Mouse (Mus musculus): ENCODE measurements around the gene Krtap17-1. TPM values are rescaled to one million over a fixed set of nuclear protein-coding genes. Genes with fewer than 3 reads are reported as not detected.

Krtap17-1 gene
- polyA plus RNA-seq (2012; rRNA removed) = 0.23 TPM in 1 of 2 replicates, not detected in the other

DNA sequence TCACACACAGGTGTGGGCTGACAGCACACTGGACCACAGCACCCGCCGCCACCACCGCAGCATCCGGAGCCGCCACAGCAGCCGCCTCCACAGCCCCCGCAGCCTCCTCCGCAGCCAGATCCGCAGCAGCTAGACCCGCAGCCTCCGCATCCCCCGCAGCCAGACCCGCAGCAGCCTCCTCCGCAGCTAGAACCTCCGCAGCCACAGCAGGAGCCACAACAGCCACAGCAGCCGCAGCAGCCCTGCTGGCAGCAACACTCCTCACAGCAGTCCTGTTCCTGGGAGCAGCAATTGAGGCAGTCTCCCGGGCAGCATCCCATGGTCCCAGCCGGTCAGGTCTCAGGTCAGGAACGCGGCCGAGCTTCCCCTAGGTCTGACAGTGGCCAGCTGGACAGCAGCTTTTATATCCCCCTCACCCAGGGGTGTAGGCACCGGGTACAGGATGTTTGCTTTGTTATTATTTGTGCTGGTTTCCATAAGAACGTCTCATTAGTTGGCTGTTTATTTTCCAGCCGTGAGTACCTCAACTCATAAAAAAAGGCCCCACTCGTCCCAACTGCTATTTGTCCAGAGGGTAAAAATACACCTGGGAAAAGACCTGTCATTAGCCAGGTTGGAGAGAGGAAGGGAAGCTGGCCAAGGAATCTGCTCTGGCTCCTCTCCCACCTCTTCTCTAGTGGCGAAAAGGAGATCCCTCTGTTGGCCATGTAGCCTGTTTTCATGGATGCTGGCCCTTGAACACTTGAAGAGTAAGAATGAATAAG is at the start of gene Krtap17-1:
Gene Krtap17-1, minus strand, starts transcription at position 375 of the 764 bp plus-strand sequence.

DNA sequence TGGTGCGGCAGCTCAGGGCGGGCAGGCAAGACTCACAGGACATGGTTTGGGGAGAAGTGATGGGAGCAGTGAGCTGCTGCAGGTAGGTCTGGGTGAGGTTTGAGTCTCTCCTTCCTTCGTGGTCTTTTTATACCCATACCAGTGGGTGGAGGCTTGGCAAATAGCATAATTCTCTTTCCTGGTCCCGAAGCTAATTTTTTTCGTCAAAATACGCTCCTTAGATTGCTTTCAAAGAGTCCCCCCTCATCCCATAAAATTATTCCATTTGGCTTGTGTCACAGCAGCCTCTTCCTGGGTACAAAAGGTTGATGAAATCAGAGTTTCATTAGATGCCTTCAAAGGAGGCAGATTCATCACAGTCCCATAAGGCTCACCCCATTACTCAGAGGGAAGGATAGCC is 47.7 kb upstream of the Krtap17-1 start, which contains the start of gene Krt34:
Gene Krt34, minus strand, starts transcription at position 101 of the 400 bp plus-strand sequence.

DNA sequence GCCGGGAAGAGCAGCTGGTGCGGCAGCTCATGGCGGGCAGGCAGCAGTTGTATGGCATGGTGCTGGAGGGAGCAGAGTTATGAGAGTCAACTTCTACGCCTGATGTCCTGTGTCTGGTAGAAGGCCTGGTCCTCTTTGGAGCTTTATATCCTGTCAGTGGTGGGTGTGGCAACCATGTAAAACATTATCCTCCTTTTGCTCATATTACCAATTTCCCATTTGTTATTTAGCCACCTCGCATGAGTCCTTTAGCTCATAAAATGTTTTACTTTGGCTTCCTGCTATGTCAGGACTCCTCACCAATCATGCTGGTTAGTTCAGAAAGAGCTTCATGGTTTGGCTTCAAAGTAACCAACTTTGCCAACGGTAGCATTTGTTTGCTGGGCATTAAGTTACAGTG is 36.0 kb upstream of the Krtap17-1 start, which contains the start of gene Krt33b:
Gene Krt33b, minus strand, starts transcription at position 101 of the 400 bp plus-strand sequence.

DNA sequence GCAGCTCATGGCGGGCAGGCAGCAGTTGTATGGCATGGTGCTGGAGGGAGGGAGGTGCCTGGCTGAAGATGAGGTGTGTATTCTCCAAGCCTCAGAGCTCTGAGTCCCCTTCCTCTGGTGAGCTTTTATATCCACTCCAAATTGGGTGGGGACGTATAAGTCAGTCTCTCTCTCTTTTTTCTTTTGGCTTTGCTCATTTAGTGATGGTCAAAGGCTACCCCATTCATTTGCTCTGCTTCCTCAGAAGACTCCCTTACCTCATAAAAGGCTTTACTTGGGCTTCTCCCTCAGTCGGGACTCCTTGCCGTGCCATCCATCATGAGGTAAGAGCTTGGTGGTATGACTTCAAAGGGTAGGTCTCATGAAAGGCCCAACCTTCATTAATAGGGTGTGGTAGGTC is 22.3 kb upstream of the Krtap17-1 start, which contains the start of gene Krt33a:
Gene Krt33a, minus strand, starts transcription at position 101 of the 400 bp plus-strand sequence.

DNA sequence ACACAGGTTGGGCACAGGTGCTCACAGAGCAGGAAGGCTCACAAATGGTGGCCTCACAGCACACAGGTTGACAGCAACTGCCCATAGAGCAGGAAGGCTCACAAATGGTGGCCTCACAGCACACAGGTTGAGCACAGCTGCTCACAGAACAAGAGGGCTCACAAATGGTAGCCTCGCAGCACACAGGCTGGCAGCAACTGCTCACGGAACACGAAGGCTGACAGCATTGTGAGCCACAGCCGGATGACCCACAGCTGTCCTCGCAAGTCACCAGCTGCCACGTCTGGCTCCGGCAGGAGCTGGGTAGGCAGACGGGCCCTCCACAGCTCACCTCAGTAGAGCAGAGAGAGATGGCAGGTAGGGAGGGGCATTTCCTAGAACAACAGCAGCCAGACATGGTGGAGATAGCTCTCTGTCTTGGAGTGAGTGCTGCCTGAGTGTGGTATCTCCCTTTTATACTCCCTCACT is 7.6 kb downstream of the Krtap17-1 start, which contains the start of gene Krtap16-1:
Gene Krtap16-1, minus strand, starts transcription at position 418 of the 468 bp plus-strand sequence.

DNA sequence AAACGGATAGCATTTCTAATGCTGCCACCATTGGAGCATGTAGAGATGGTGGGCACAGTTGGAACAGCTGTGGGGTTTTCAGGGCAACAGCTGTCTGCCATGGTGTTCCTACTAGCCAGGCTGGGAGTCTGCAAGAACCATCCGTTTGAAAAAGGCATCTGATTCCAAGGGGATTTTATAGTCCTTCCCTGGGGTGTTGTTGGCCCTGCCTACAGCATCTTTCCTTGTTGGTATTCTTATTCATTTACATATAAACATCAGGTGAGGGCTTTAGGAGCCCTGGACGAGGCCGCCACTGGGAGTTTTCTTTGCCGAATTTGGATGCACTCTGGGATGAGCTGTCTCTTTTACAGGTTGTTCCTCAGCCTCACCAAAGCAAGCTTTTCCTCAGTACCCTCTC is 14.8 kb downstream of the Krtap17-1 start, which contains the start of gene Krtap29-1:
Gene Krtap29-1, minus strand, starts transcription at position 101 of the 400 bp plus-strand sequence.

DNA sequence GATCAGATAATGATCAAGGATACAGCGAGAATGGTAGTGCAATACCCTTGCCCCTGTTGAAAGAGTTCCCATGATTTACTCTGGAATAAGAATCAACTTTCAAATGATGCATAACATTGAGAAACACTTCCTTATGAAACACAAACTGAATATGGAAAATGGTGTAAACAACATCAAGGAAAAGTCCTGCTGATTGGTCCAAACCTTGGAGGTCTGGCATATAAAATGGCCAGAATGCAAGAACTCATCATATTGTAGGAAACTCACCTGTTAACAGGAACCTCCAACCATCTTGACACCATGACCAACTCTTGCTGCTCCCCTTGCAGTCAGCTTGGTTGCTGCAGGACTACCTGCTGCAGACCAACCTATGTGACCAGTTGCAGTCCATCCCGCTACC is 45.6 kb downstream of the Krtap17-1 start, which contains the start of gene Krtap9-5:
Gene Krtap9-5, plus strand, starts transcription at position 301 of the 400 bp plus-strand sequence.

Other genes with a start within 250 kb of the Krtap17-1 start
- not detected in 2 replicates for gene Gm11595, start 221.1 kb downstream of the Krtap17-1 start, polyA plus RNA-seq (2012; rRNA removed)
- not detected in 2 replicates for gene Krtap4-8, start 213.3 kb downstream of the Krtap17-1 start, polyA plus RNA-seq (2012; rRNA removed)
- gene Krtap4-9, start 208.8 kb downstream of the Krtap17-1 start, polyA plus RNA-seq (2012; rRNA removed) = not detected in 2 replicates
- gene Gm11596, start 200.5 kb downstream of the Krtap17-1 start, polyA plus RNA-seq (2012; rRNA removed) = not detected in 2 replicates
- not detected in 2 replicates for gene Gm11569, start 195.1 kb downstream of the Krtap17-1 start, polyA plus RNA-seq (2012; rRNA removed)
- gene Gm11554, start 189.5 kb downstream of the Krtap17-1 start, polyA plus RNA-seq (2012; rRNA removed) = not detected in 2 replicates
- not detected in 2 replicates for gene Krtap4-13, start 184.1 kb downstream of the Krtap17-1 start, polyA plus RNA-seq (2012; rRNA removed)
- gene Gm11564, start 178.3 kb downstream of the Krtap17-1 start, polyA plus RNA-seq (2012; rRNA removed) = not detected in 2 replicates
- not detected in 2 replicates for gene 2300003K06Rik, start 155.9 kb downstream of the Krtap17-1 start, polyA plus RNA-seq (2012; rRNA removed)
- gene Krtap4-16, start 142.4 kb downstream of the Krtap17-1 start, polyA plus RNA-seq (2012; rRNA removed) = not detected in 2 replicates
- not detected in 2 replicates for gene Gm11568, start 136.1 kb downstream of the Krtap17-1 start, polyA plus RNA-seq (2012; rRNA removed)
- gene Gm11559, start 129.5 kb downstream of the Krtap17-1 start, polyA plus RNA-seq (2012; rRNA removed) = not detected in 2 replicates
- gene Krtap9-1, start 120.6 kb downstream of the Krtap17-1 start, polyA plus RNA-seq (2012; rRNA removed) = not detected in 2 replicates
- gene Gm11567, start 114.8 kb downstream of the Krtap17-1 start, polyA plus RNA-seq (2012; rRNA removed) = not detected in 2 replicates
- gene Krtap31-1, start 86.1 kb downstream of the Krtap17-1 start, polyA plus RNA-seq (2012; rRNA removed) = not detected in 2 replicates
- not detected in 2 replicates for gene Gm11565, start 79.2 kb downstream of the Krtap17-1 start, polyA plus RNA-seq (2012; rRNA removed)
- not detected in 2 replicates for gene Krtap31-2, start 57.7 kb downstream of the Krtap17-1 start, polyA plus RNA-seq (2012; rRNA removed)
- gene Krtap9-5, start 45.5 kb downstream of the Krtap17-1 start, polyA plus RNA-seq (2012; rRNA removed) = not detected in 2 replicates
- gene Krtap29-1, start 14.9 kb downstream of the Krtap17-1 start, polyA plus RNA-seq (2012; rRNA removed) = not detected in 2 replicates
- not detected in 2 replicates for gene Krtap16-1, start 7.4 kb downstream of the Krtap17-1 start, polyA plus RNA-seq (2012; rRNA removed)
- gene Krt33a, start 22.2 kb upstream of the Krtap17-1 start, polyA plus RNA-seq (2012; rRNA removed) = not detected in 2 replicates
- gene Krt33b, start 35.9 kb upstream of the Krtap17-1 start, polyA plus RNA-seq (2012; rRNA removed) = not detected in 2 replicates
- not detected in 2 replicates for gene Krt34, start 47.6 kb upstream of the Krtap17-1 start, polyA plus RNA-seq (2012; rRNA removed)
- gene Krt31, start 56.6 kb upstream of the Krtap17-1 start, polyA plus RNA-seq (2012; rRNA removed) = not detected in 2 replicates
- gene Krt32, start 94.2 kb upstream of the Krtap17-1 start, polyA plus RNA-seq (2012; rRNA removed) = not detected in 2 replicates
- 0.07 TPM in 1 of 2 replicates, not detected in the other for gene Krt35, start 102.2 kb upstream of the Krtap17-1 start, polyA plus RNA-seq (2012; rRNA removed)
- 0.52 and 1.2 TPM in 2 replicates for gene Krt36, start 111.6 kb upstream of the Krtap17-1 start, polyA plus RNA-seq (2012; rRNA removed)
- 1.1 and 1.3 TPM in 2 replicates for gene Krt13, start 127.6 kb upstream of the Krtap17-1 start, polyA plus RNA-seq (2012; rRNA removed)
- gene Krt15, start 141.9 kb upstream of the Krtap17-1 start, polyA plus RNA-seq (2012; rRNA removed) = 0.51 and 0.58 TPM in 2 replicates
- gene Krt19, start 154.7 kb upstream of the Krtap17-1 start, polyA plus RNA-seq (2012; rRNA removed) = 323 and 438 TPM in 2 replicates
- gene Krt9, start 199.3 kb upstream of the Krtap17-1 start, polyA plus RNA-seq (2012; rRNA removed) = not detected in 2 replicates
- 0.15 and 0.37 TPM in 2 replicates for gene Krt14, start 213.6 kb upstream of the Krtap17-1 start, polyA plus RNA-seq (2012; rRNA removed)

Data from ovary, adult 2 months (tissue).